Mouse (Mus musculus) brain, embryonic 14.5 days (tissue): ENCODE results near the gene Sh3bgrl. TPM values are rescaled to one million over a fixed set of nuclear protein-coding genes. Genes with fewer than 3 reads are reported as not detected.

Experiments used
- DNase-seq: peaks from one replicate; pipeline ENCODE4 v3.0.0-alpha.2; 2011; ENCODE audit warnings: low read depth
- CTCF ChIP-seq: fragments of 200-500 bp; IDR thresholded peaks from 2 replicates; pipeline ENCODE4 v1.5.1; 2012; ENCODE audit warnings: inconsistent platforms, mild to moderate bottlenecking, moderate library complexity, borderline replicate concordance; ENCODE audit not compliant: insufficient read depth, insufficient read length; ENCODE audit errors: extremely low read depth
- POLR2A ChIP-seq: fragments of 200-500 bp; IDR thresholded peaks from 2 replicates; pipeline ENCODE4 v1.6.1; 2012; ENCODE audit warnings: mild to moderate bottlenecking, inconsistent platforms, borderline replicate concordance; ENCODE audit not compliant: poor library complexity, insufficient read depth, insufficient read length, severe bottlenecking; ENCODE audit errors: extremely low read depth
- polyA plus RNA-seq: library from polyadenylated mRNA; depleted of rRNA; stranded (reverse); fragments of >200 nt; gene quantifications from 2 replicates; pipeline ENCODE4 v1.2.3, GENCODE M21; 2012

The Sh3bgrl gene
- polyA plus RNA-seq, 1 experiment = 119 TPM

DNA sequence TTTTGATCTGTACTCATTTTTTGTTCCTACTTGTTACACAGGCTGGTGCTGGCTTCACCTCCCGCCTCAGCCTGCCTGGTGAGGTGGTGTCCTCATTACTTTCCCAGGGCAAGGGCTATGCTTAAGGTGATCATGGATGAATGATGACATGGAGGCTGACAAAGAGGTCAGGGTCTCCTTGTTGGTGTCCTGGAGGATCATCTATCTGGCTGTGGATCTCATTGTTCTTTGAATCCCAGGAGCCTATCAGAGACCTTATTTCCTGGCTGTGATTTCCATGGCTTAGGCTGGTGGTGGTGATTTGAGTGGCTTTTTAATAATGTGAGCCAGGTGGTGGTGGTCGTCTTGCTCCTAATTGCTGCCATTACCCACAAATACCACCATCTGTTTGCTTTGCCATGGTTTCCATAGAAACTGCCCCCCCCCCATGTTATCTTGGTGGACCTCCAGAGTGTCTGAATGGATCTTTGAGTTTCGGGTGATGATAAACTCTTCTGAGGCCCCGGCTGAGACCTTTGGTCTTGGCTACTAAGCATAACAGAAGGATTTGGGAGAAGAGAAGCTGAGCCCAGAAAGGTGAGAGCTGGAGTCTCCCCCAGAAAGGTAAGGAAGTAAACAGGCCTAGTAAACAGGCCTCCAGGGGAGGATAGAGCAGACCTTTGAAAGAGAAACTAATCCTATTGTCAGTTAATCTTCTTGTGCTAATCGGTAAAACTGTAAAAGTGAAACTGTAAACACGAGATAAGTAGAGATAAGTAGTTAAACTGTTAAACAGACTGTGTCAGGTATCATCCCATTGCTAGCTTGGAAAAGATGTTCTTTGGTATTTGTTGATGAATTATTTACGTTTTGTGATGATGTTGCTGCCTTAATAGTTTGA lies 18.5 kb downstream of the Sh3bgrl start:
- TF ChIP-seq CTCF (no peak), POLR2A (no peak)

DNA sequence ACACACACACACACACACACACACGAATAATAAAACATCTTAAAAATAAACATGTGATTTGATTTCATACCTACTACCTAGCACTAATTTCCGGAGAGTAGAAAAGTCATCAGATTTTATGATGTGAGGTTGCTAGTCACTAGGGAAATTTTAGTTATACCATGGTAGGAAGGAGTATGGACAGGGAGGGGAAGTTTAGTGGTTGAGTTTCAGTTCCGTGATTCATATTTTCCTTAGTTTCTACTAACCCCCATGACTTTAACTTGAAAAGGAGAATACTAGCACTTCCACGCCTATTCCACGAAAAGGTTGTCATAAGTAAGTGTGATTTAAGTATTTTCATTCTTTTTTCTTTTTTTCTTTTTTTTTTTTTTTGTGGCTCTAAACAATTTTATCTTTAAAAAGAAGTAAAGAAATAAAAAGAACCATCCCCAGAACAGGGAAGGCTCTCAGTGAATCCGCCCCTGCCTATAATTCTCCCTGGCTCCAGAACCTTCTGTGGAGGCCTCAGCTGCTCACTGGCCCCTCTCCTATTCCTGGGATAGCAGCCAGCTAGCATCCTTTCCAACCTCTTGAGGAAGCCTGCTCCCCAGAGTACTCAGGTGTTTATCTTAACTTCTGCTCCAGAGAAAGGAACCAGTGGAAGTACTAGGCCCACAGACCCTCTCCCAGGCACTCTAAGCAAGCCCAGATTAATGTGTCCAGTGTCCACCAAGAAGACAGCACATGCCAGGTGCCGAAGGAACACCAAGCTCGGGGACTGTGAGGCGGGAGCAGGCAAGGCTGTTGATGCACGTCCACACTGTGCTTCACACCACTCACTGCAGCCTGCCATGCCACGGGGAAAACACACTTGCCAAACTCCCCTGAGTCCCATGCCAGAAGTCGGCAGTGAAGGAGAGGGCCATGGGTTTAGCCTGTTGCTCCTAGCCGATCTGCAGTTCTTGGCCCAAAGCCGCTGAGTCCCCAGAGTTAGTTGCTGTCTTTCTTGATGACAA lies 25.0 kb downstream of the Sh3bgrl start:
- TF ChIP-seq CTCF (no peak), POLR2A (no peak)

More for the DNA sequence above, 18.5 kb downstream of the Sh3bgrl start:
- DNase-seq = peak; percentile 78

GRCm38 (mm10) chrX:109121161-109121560 lies 26.0 kb downstream of the Sh3bgrl start:
- TF ChIP-seq POLR2A = no peak
- TF ChIP-seq CTCF = no peak
- DNase-seq = no peak

More for the DNA sequence above, 25.0 kb downstream of the Sh3bgrl start:
- DNase-seq = no peak

GRCm38 (mm10) chrX:109122670-109123069 lies 27.5 kb downstream of the Sh3bgrl start:
- TF ChIP-seq POLR2A (no peak), CTCF (no peak)

DNA sequence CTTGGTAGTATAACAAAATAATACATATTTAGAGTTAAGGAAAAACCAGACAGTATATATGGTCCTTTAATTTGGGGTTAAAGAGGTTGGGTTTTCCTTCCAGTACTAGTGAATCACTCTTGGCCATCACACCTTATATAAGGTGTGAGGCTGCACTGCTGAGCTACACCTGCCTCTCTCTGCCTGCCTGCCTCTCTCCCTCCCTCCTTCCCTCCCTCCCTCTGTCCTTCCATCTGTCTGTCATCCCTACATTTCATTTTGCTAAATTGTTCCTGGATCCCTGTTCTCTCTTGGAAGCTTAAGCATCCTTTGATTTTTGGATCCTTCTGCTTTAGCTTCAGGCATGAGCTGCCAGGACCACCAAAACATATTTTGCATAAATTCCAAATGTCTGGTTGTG lies 28.6 kb downstream of the Sh3bgrl start:
- no peak for DNase-seq
- TF ChIP-seq POLR2A (no peak), CTCF (no peak)

More at GRCm38 (mm10) chrX:109122670-109123069, 27.5 kb downstream of the Sh3bgrl start:
- no peak for DNase-seq

- DNase-seq = no peak
These were observed 31.7 kb downstream of the Sh3bgrl start for GRCm38 (mm10) chrX:109126847-109127246.

GRCm38 (mm10) chrX:109127551-109128088 lies 32.5 kb downstream of the Sh3bgrl start:
- no peak for DNase-seq
- no peak for TF ChIP-seq CTCF
- no peak for TF ChIP-seq POLR2A

More at GRCm38 (mm10) chrX:109126847-109127246, 31.7 kb downstream of the Sh3bgrl start:
- no peak for TF ChIP-seq CTCF
- no peak for TF ChIP-seq POLR2A

DNA sequence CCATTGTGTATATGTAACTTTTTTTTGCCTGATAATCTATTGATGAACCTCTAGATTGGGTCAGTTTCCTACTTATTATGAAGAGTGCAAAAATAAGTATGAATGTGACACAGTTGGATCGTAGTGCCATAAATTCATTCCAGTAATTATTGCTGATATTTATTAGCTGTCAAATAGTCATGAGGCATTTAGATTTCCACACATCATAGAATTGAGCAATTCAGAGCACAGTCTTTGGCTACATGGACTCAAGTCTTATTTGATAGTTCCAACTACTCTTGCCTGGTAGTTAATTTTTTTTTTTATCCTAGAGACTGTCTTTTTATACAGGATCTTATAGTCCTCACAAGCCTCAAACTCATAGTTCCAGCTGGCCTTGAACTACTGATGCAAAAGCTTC lies 34.9 kb downstream of the Sh3bgrl start:
- TF ChIP-seq CTCF (no peak), POLR2A (no peak)
- no peak for DNase-seq

- DNase-seq = no peak
- TF ChIP-seq POLR2A (no peak), CTCF (no peak)
These were observed 36.7 kb downstream of the Sh3bgrl start for GRCm38 (mm10) chrX:109131834-109132233.

GRCm38 (mm10) chrX:109132463-109132862 lies 37.3 kb downstream of the Sh3bgrl start:
- DNase-seq = no peak
- TF ChIP-seq CTCF (no peak), POLR2A (no peak)
